In genomic region chr17:80048230-80048629, GRCm38 (mm10) we compare ENCODE assay signal across 8 mouse cellular contexts. TPM values are rescaled to one million over a fixed set of nuclear protein-coding genes. Genes with fewer than 3 reads are reported as not detected.
DNase-seq lines count a peak whose midpoint lies in the region; TF ChIP-seq lines count a peak whose summit lies in the region.

No protein-coding gene starts in this region.

- no peak for TF ChIP-seq POLR2A in cortical plate, adult 2 months (IDR thresholded peaks at IDR 0.05; ENCODE audit: extremely low read depth, insufficient read depth, low read length)

- no peak overlapping the region for H3K4me3 ChIP-seq in cortical plate, adult 2 months (ENCODE audit: insufficient read depth, low read length)

- H3K27ac ChIP-seq in cortical plate, adult 2 months (ENCODE audit: insufficient read depth, low read length): no peak overlapping the region

- peak; percentile 78 for DNase-seq in gastrocnemius, adult 18-20 months (ENCODE audit: low spot score)
- no peak for DNase-seq in gastrocnemius, postnatal 25 days
- DNase-seq in 416B (ENCODE audit: low read depth): peak; percentile 66
- peak; percentile 44 to 92 for DNase-seq in adrenal gland, adult (ENCODE audit: inconsistent age in 2 of 2, low spot score in 1 of 2)
- peak; percentile 67 for DNase-seq in hindlimb bud, embryonic 11.5 days (ENCODE audit: extremely low spot score, low read depth, low spot score)
- DNase-seq in lung, adult 18-20 months: peak; percentile 22 to 71
- DNase-seq in spleen, postnatal 36 days (ENCODE audit: low spot score in 2 of 2): peak; percentile 49 to 59

- peaks cover 2% of the 10 kb centered on the region; the same call in 1 of the 2 replicates for H3K4me1 ChIP-seq in cortical plate, adult 2 months (ENCODE audit: control insufficient read depth, insufficient read depth, low read length)

- TF ChIP-seq CTCF in cortical plate, adult 2 months (IDR thresholded peaks at IDR 0.05; ENCODE audit: extremely low read depth, insufficient read depth, low read length): peak; percentile 31; the same call in 1 of the 2 replicates

RNA-seq across cellular contexts. Expression of gene Hnrnpll, which starts 13.9 kb away (rescaled TPM):
- 10 to 100 TPM; 15.0 to 15.3 TPM for total RNA-seq in gastrocnemius, adult 18-20 months (2021)
- total RNA-seq in gastrocnemius, postnatal 25 days (2021): 10 to 100 TPM; 13.7 to 14.6 TPM
- polyA plus RNA-seq in cortical plate, adult 2 months (2012; rRNA removed): 48.1 and 48.2 TPM in 2 replicates
